Mouse (Mus musculus): ENCODE measurements at regions not wholly inside any gene's neighbourhood (a gene's known extent, or its start where the extent isn't known, plus 50 kb on each side); places are given as distances from the start of the nearest gene placed in this dataset.
A peak's percentile ranks its signal among the peaks of the same experiment; 100 is the strongest.
"Not testable (repeated sequence)": the region's sequence is repeated elsewhere in the genome, so short reads cannot be mapped to it uniquely, and the experiment has no call there.

GRCm38 (mm10) chr16:55580827-55581226 is 257.9 kb downstream of the Nfkbiz start:
- DNase-seq = no peak

- no peak for DNase-seq
These were observed 260.0 kb downstream of the Nfkbiz start for GRCm38 (mm10) chr16:55578686-55579085.

DNA sequence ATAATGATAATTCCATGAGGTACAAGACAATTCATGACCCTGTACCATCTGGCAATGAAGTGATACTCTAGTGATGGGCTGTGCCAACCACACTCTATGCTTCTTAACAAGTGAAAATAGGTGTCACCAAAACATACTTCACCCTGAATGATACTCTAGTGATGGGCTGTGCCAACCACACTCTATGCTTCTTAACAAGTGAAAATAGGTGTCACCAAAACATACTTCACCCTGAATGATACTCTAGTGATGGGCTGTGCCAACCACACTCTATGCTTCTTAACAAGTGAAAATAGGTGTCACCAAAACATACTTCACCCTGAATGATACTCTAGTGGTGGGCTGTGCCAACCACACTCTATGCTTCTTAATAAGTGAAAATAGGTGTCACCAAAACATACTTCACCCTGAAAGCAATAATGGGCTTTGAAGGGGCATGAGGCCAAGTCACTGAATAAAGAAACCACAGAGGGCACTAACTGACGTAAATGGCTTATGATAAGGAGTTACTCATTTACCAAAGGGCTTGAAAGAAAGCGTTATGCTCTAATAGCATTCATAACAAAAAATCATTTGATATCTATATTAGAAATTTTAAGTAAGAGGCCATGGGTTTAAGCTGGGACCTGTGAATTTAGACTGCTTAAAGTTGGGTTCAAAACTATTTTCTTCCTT is 263.0 kb downstream of the Nfkbiz start:
- not testable (repeated sequence) for DNase-seq

DNA sequence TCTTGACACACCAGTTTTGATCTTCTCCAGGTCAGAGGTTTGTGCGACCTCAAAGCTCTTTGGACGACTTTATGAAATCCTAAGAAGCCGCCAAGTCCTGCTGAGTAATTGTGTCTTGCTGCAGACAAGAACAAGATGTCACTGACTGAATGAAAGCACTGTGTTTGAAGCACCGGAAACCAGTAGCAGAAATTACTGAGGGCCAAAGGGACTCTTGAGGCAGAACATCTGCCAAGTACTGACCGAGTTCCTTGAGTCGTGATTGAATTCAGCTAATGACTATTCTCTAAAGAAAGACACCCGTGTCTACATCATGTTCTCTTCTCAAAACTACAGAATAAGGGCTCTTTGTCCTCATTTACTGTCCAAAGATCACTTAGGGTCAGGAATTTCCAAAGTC is 267.6 kb downstream of the Nfkbiz start:
- no peak for DNase-seq

GRCm38 (mm10) chr16:55570097-55570496 is 268.6 kb downstream of the Nfkbiz start:
- no peak for DNase-seq

DNA sequence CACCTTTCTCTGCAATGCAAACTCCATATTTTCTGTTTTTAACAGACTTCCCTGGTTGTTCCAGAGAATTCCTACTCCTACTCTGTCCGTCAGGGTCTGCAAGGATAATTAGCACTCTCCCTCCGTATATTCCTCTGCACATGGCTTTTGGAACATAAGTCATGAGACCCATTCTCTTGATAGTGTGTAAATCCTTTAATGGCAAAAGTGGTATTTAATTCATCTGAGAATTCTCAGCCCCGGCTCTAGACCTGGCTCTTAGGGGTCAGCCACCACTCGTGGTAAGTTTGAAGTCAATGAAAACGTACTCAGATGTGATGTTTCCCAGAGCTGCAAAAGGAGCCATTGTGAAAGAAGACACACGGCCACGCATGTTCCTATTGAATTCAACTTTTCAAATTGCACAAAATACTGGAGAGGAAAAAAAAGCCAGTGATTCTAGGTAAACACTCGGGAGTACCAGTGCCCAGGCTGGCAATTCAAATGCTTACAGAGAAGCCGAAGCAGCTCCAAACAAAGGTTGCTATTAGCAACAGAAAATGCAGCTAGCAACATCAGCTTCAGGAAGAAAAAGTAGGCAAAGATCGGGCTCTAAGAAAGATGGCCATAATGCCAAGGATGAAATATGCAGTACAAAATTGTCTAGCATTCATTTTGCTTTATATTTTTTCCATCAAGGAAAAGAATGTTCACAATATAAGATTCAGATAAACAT is 258.2 kb upstream of the Zpld1 start:
- DNase-seq = no peak

DNA sequence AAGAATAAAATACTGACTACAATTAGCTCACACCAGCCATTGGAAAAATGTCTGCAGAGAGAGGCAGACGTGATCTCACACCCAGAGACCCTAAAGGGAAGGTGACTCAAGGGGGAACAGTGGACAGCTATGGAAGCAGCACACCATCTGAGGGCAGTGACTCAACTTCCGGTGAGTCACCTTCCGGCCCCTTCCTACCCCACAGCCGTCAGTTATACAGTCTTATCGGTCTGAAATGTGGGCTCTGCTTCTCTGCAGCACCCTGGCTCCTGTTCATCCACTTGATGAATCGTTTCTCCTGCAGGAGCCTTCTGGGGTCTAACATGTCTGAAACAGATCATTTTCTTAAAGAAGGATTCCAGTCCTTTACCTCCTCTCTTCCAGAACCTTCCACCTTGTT is 257.4 kb upstream of the Zpld1 start:
- DNase-seq = peak; percentile 24

- no peak for DNase-seq
These were observed 256.1 kb upstream of the Zpld1 start for GRCm38 (mm10) chr16:55553896-55554295.

DNA sequence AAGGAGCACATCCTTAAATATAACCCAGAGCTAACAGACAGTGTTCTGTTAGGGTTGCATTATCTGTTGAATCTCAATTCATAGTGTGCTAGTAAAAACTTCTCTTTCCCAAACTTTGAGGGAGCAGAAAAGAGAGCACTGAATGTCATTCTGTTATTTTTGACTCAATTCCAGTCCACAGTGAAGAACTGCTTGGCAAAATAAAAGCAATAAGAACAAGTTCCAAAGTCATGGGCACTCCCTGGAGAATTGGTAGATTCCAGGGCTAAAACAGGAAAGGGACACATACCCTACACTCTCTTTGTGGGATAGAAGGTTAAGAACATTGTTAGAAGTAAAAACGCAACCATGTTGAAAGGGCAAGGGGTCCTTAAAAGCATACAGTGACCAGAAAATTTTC is 253.6 kb upstream of the Zpld1 start:
- no peak for DNase-seq

DNA sequence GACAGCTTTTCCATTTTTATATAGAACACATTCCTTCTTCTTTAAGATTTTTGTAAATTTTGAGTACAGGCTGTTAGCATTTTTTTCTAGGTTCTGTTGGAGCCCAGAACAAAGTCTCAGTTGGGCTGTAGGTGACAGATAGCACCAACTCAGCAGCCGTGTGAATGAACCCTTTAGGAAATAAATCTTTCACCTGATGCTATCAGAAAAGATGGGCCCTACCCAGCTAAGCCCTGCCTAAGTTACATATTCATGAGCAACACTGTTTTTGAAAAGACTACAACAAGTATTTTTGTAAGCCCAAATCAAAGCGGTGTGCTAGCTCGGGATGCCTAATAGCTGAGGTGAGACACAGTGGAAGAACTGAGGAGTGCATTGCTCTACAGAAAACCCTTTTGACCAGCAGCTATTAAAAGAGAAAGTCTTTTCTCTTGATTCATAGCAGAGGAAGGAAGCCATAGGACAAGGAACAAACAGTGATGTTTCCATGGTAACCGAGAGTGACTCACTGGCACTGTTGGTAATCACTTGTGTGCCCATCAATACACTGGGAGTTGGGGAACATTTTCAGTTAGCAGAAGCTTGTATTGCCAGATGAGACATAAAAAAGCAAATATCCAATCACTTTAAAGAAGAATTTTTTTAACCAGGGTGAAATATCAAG is 253.0 kb upstream of the Zpld1 start:
- peak; percentile 24 for DNase-seq

GRCm38 (mm10) chr16:55547095-55547494 is 249.3 kb upstream of the Zpld1 start:
- DNase-seq = no peak

DNA sequence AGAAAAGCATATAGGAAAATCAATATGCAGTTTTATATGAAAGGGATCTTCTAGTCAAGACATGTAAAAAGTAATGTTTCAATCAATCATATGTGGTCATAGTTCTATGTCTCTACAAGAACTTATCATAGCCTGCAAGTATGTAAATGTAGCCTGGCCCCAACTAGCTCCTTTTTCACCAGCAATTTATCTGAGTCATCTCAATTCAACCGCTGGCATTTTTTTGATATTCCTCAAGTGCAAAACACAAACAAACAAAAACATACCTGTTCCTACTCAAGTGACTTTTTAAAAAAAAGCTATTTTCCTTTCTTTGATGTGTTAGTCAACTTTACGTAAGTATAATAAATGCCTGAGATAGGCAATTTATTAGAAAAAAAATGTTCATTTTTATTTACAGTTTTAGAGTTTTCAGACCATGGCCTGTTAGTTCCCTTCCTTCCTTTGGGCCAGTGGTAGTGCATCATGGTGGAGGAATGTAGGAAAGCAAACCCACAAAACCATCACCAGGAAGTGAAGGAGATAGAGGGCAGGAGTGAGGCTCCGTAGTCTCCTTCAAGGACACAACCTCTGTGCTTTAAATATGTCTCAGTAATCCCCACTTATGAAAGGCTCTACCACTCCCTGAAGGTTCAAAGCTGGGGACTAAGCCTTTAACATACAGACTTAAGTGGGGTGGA is 242.7 kb upstream of the Zpld1 start:
- DNase-seq = no peak

GRCm38 (mm10) chr16:55539179-55539578 is 241.4 kb upstream of the Zpld1 start:
- no peak for DNase-seq

DNA sequence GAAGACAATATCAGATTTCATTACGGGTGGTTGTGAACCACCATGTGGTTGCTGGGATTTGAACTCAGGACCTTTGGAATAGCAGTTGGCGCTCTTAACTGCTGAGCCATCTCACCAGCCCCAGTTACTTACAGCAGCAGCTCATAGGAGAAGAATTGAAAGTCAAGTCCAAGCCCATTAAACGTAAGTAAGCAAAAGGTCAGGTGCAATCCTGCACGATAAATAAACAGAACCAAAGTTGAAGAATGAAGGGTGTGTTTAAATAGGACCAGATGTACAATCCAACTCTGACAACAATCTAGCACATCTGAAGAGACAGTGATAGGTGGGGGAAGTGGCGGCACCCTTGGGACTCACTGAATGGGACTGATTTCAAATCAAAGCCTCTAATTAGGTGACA is 239.8 kb upstream of the Zpld1 start:
- DNase-seq = no peak

- DNase-seq = no peak
These were observed 234.9 kb upstream of the Zpld1 start for GRCm38 (mm10) chr16:55532686-55533085.

DNA sequence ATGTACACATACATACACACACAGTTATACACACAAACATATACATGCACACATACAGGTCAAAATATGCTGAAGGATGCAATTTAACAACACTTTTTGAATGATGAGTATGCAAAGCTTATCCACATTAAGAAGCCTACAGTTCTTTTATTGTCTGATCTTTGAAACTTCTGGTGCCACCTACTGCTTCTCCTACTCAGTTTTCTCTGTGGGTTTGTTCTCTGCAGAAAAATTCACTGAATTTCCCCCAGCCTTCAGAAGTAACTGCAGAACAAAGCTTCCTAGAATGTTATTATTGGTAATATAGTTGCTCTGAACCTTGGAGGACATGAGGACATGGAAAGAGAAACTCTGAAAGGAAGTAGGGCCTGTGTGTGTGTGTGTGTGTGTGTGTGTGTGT is 233.1 kb upstream of the Zpld1 start:
- DNase-seq = no peak

DNA sequence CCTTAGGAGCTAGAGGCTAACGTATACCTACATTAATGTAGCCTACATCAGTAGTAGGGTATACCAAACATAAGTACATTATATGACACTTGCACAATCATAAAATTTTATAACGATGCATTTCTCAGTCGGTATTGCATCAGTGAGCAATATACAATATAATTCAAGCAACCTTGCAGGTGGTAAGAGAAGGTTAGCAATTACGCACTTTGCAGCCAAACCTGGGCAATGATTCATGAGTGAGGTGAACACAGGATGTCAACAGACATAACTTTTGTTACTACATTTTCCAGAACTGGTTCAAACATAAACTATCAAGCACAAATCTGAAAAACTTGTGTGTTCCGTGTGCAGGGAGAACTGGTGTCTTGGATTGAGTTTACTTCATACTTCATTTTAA is 229.9 kb upstream of the Zpld1 start:
- no peak for DNase-seq

DNA sequence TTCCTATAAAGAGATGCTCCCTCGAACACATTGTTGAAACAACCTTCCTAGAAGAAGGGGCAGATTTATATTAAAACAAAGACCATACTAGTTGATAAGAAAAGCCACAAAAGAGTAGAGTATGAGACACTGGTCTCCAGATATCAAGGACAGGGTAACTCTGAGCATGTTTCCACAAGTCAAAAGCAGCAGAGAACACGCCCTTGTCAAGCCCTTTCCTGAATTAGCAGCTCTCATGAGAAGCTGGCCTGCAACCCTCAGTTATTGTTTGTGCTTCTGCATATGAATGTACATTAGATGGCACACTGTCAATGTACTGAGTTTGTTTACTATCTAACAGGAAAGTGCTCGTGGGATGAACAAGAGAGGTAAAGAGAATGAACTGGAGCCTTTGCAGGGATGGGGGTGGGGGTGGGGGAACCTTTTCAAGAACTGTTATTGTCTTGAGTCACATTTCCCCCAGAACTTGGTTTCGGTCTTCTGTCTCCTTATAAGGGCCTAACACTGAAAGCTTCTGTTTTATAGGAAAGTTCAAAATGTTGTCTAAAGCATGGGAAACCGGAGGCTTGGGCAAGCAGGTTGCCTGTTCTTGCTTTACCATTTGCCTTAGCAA is 228.6 kb upstream of the Zpld1 start:
- DNase-seq = no peak

DNA sequence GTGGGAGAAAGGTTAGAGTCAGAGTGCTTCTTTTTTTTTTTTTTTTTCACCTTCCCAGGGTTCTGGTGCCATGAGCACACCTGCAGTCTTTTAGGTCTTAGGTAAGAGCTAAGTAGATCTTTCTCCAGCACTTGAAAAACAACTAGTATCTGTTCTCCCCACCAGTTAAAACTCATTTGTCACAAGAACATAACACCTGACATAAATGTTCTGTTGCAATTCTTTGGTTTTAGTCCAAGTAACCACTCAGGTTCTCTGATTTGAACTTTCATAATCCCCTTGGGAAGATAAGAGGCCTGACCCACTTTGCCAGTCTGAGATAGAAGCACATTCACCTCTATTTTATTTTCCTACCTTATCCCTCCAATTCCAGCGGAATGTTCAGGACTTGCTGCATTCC is 225.5 kb upstream of the Zpld1 start:
- DNase-seq = no peak

- no peak for DNase-seq
These were observed 224.5 kb upstream of the Zpld1 start for GRCm38 (mm10) chr16:55522283-55522682.

DNA sequence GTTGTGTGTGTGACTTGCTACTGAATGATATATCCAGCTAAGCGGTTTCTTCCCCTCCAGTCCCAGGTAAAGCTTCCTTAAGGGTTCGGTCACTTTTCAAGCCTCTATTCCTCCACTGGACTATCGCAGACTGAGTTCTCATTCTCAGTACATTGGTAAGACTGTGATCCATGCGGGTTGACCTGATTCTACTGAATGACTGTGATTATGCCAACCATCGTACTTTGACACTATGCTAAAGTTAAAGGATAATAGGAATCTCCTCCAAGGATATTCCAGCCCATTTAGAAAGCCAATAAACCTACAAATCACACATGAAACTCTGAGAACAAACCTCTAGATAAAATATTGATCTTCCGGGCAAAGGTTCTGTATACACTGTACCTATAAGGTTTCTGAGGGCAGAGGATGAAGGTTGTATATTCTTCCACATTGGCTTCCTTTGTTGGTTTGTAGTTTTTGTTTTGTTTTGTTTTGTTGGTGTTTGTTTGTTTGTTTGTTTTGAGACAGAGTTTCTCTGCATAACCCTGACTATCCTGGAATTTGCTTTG is 223.7 kb upstream of the Zpld1 start:
- DNase-seq = no peak

DNA sequence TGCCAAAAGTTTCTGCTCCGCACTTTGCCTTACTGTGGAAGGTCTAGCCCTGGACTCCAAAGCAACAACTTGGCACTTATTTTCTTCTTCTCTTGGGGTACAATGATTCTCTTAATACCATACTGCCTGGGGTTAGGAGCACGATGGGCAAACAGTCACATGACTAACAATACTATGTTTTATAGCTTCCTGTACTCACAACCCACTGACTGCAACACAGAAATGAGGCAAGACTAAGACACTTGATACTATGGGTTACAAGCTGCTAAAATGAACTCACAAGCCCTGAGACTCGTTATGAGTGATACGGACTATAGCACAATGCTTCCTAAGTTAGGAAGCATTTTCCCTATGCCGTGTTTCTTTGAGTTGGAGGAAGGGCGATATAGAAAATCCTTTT is 222.3 kb upstream of the Zpld1 start:
- no peak for DNase-seq
